In the genomic region with DNA sequence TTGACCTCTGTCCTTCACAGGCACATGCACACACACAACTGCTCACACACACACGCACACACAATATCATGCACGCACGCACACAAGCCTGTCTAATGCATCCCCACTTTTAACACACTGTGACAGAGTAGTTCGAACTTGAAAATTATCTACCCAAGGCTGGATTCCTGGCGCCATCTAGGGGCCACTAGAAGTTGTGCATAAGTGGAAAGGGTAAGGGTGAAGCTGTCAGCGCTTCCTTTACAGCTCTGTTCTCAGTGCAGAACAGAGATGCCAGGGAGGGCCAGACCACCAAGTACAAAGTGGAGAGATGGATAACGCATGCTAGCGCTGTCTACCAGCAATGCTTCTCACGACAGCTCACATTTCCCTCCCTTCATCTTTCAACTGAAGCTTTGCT, we compare ENCODE assay signal across 8 mouse cellular contexts. TPM values are rescaled to one million over a fixed set of nuclear protein-coding genes. Genes with fewer than 3 reads are reported as not detected.
A peak's percentile ranks its signal among the peaks of the same experiment; 100 is the strongest.
DNase-seq lines count a peak whose midpoint lies in the region; ATAC-seq and TF ChIP-seq lines count a peak whose summit lies in the region.

No protein-coding gene starts in this region.

- 39% methylated on average over 9 of the region's 9 CpGs for WGBS in forebrain, embryonic 15.5 days
- WGBS in small intestine, adult 2 months, result 35% methylated on average over 9 of the region's 9 CpGs

- no peak overlapping the region for H3K4me3 ChIP-seq in forebrain, embryonic 15.5 days
- no peak overlapping the region for H3K4me3 ChIP-seq in small intestine, adult 2 months (ENCODE audit: low read depth, low read length)

- peak; percentile 53 for ATAC-seq in forebrain, embryonic 15.5 days (replicated peaks)

- H3K27ac ChIP-seq in forebrain, embryonic 15.5 days (replicated peaks), result no peak overlapping the region
- H3K27ac ChIP-seq in small intestine, adult 2 months (ENCODE audit: insufficient read depth, low read depth, low read length), result no peak overlapping the region

- TF ChIP-seq POLR2A in small intestine, adult 2 months (IDR thresholded peaks at IDR 0.05; ENCODE audit: low read depth, low read length), result no peak

- H3K9ac ChIP-seq in forebrain, embryonic 15.5 days (replicated peaks), result no peak overlapping the region

- no peaks in the 10 kb centered on the region for H3K36me3 ChIP-seq in forebrain, embryonic 15.5 days
- peaks cover 6% of the 10 kb centered on the region for H3K36me3 ChIP-seq in small intestine, adult 2 months (ENCODE audit: control insufficient read depth, insufficient read depth, low read length)

- 0 out of 2 replicates have a peak, but pooled peaks cover 6% of the 10 kb centered on the region for H3K4me1 ChIP-seq in forebrain, embryonic 15.5 days
- H3K4me1 ChIP-seq in small intestine, adult 2 months (ENCODE audit: control insufficient read depth, insufficient read depth, insufficient read length, low read length), result no peaks in the 10 kb centered on the region

- peak; percentile 30 for DNase-seq in gastrocnemius, postnatal 10 days
- DNase-seq in gastrocnemius, adult 8-10 months (ENCODE audit: low spot score in 2 of 2), result no peak
- DNase-seq in CD8-positive naive resting alpha-beta T cell, adult 2 months (ENCODE audit: low read depth in 2 of 2, low spot score in 2 of 2), result peak; percentile 21 to 49
- peak; percentile 36 for DNase-seq in c-Kit-positive CD71-positive TER-119-negative erythroid progenitor cells, embryonic 14.5 days (ENCODE audit: low read depth)
- DNase-seq in kidney, postnatal 4 days, result peak; percentile 63 to 64
- DNase-seq in mesoderm, embryonic 11.5 days (ENCODE audit: low read depth, low spot score), result peak; percentile 69

- peak; percentile 58; the same call in 1 of the 2 replicates for TF ChIP-seq CTCF in small intestine, adult 2 months (IDR thresholded peaks at IDR 0.05; ENCODE audit: extremely low read depth, insufficient read length, insufficient replicate concordance, low read depth, low read length)

- no peak overlapping the region for H3K4me2 ChIP-seq in forebrain, embryonic 15.5 days (replicated peaks)

- H3K27me3 ChIP-seq in forebrain, embryonic 15.5 days, result no peaks in the 10 kb centered on the region
- H3K27me3 ChIP-seq in small intestine, adult 2 months (ENCODE audit: control insufficient read depth, insufficient read depth, low read length), result no peaks in the 10 kb centered on the region

- H3K9me3 ChIP-seq in forebrain, embryonic 15.5 days, result no peaks in the 10 kb centered on the region

RNA-seq across cellular contexts. Expression of a gene that starts 45.6 kb away (rescaled TPM):
- total RNA-seq in gastrocnemius, postnatal 10 days (2021), result 1 to 10 TPM; 3.2 to 5.8 TPM
- total RNA-seq in gastrocnemius, adult 8-10 months (2022), result 1 to 10 TPM in 3 of 4 experiments, under 1 TPM in 1; 0.46 to 1.6 (median 1.3) TPM
- 1.1 and 1.2 TPM in 2 replicates for polyA plus RNA-seq in forebrain, embryonic 15.5 days (2015; fragmentation: Nextera tagmentation; extraction: Ambion mirVana)
- polyA plus RNA-seq in small intestine, adult 2 months (2012; rRNA removed), result 4.7 and 8.3 TPM in 2 replicates

Comparison
In these comparisons a context has a peak if more than half of its experiments do, and no peak if none do; other contexts are left out.
1. DNase-seq: peak in gastrocnemius, postnatal 10 days (single experiment), CD8-positive naive resting alpha-beta T cell, adult 2 months (2 of 2), c-Kit-positive CD71-positive TER-119-negative erythroid progenitor cells, embryonic 14.5 days (single experiment), kidney, postnatal 4 days (2 of 2) and mesoderm, embryonic 11.5 days (single experiment); none in gastrocnemius, adult 8-10 months (0 of 2).